Mouse (Mus musculus) stomach, postnatal 0 days (tissue): ENCODE results near the gene Lin7b. TPM values are rescaled to one million over a fixed set of nuclear protein-coding genes. Genes with fewer than 3 reads are reported as not detected.
A peak's percentile ranks its signal among the peaks of the same experiment; 100 is the strongest.

ENCODE experiments used
- ATAC-seq: fragments of 200-750 bp; cut with Nextera tagmentation; 2 replicates; pipeline ENCODE4 v1.8.0; 2017; ENCODE audit not compliant: low FRiP score, low TSS enrichment
- DNase-seq: peaks from one replicate; pipeline ENCODE4 v3.0.0-alpha.2; 2016; ENCODE audit warnings: low spot score
- H3K27ac ChIP-seq: fragments of 300-500 bp; sonication (generic); replicated peaks from 2 replicates; pipeline ENCODE4 v1.5.1; 2014; ENCODE audit warnings: mild to moderate bottlenecking, control low read depth
- H3K27me3 ChIP-seq: fragments of 300-500 bp; sonication (generic); 2 replicates; pipeline ENCODE4 v1.6.1; 2014; ENCODE audit warnings: low read length; ENCODE audit not compliant: control insufficient read depth, insufficient read depth
- H3K36me3 ChIP-seq: fragments of 300-500 bp; sonication (generic); 2 replicates; pipeline ENCODE4 v1.6.1; 2014; ENCODE audit warnings: low read length, mixed read lengths; ENCODE audit not compliant: control insufficient read depth, insufficient read depth
- H3K4me1 ChIP-seq: fragments of 300-500 bp; sonication (generic); replicated peaks from 2 replicates; pipeline ENCODE4 v1.6.1; 2014; ENCODE audit warnings: antibody characterized with exemption; ENCODE audit not compliant: control insufficient read depth, insufficient read depth
- H3K4me2 ChIP-seq: fragments of 300-500 bp; sonication (generic); replicated peaks from 2 replicates; pipeline ENCODE4 v1.6.1; 2014; ENCODE audit warnings: low read depth, mild to moderate bottlenecking, control low read depth, moderate library complexity
- H3K4me3 ChIP-seq: fragments of 300-500 bp; sonication (generic); 2 replicates; pipeline ENCODE4 v1.5.1; 2014; ENCODE audit warnings: low read depth, low read length, control low read depth
- H3K9ac ChIP-seq: fragments of 300-500 bp; sonication (generic); 2 replicates; pipeline ENCODE4 v1.6.1; 2014; ENCODE audit warnings: mild to moderate bottlenecking, low read length, control low read depth, mixed read lengths
- H3K9me3 ChIP-seq: fragments of 300-500 bp; sonication (generic); 2 replicates; pipeline ENCODE4 v1.6.1; 2016; ENCODE audit warnings: low read length; ENCODE audit not compliant: control insufficient read depth
- CTCF ChIP-seq: IDR thresholded peaks from 2 replicates; pipeline ENCODE4 v1.5.1; 2016; ENCODE audit warnings: antibody characterized with exemption, low read depth, mild to moderate bottlenecking, moderate library complexity
- EP300 ChIP-seq: optimal IDR thresholded peaks from 2 replicates; pipeline ENCODE3; 2016; ENCODE audit warnings: antibody characterized with exemption
- WGBS: fragments of 180-500 bp; shearing (Covaris S2); extraction: QIAGEN DNeasy Blood & Tissue Kit; methylation state at CpG from one replicate; pipeline ENCODE4 v1.1.7; 2014; 5-methylcytosine and 5-hydroxymethylcytosine counted together
- polyA plus RNA-seq: library from polyadenylated mRNA; unstranded; fragments of >200 nt; fragmentation: Nextera tagmentation; extraction: Ambion mirVana; gene quantifications from 2 replicates; pipeline ENCODE4 v1.2.1, GENCODE M21; 2015

Gene Lin7b
- polyA plus RNA-seq, 1 experiment from 2014 or later: 5.9 TPM

- no peak overlapping the region for H3K27ac ChIP-seq
- no peak overlapping the region for H3K9ac ChIP-seq
- ATAC-seq: no peak
- peak; percentile 60 for TF ChIP-seq CTCF
- TF ChIP-seq EP300: no peak
- H3K36me3 ChIP-seq: no peaks in the 10 kb centered on the region
- no peak overlapping the region for H3K4me2 ChIP-seq
- H3K4me3 ChIP-seq: no peak overlapping the region
- no peaks in the 10 kb centered on the region for H3K27me3 ChIP-seq
- no peaks in the 10 kb centered on the region for H3K9me3 ChIP-seq
- 28% methylated on average over 13 of the region's 13 CpGs for WGBS
- peaks cover 15% of the 10 kb centered on the region; the same call in 1 of the 2 replicates for H3K4me1 ChIP-seq
- DNase-seq: peak; percentile 43
Observed at GRCm38 (mm10) chr7:45343543-45343942, 26.8 kb downstream of the Lin7b start.

DNA sequence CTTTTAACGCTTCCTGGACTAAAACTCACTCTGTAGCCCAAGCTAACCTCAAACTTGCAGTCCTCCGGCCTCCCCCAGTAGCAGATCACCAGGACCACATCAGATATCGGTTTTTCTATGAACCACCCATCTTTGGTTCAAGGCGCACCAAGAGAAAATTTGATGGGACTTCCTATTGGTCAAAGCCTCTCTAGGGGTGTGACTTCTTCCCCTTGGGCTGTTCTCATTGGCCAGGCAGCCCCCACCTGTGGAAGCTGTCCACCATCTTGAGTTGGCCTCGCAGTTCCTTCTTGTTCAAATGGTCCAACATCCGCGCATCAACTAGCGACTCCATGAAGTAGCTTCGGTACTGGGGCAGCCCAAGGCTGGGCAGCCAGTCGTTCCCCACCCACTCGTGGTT is 28.3 kb downstream of the Lin7b start:
- TF ChIP-seq EP300 (no peak), CTCF (no peak)
- DNase-seq: no peak
- Histone ChIP-seq H3K4me2 (no peak overlapping the region), H3K4me1 (peaks cover 17% of the 10 kb centered on the region; the same call in 1 of the 2 replicates), H3K4me3 (no peak overlapping the region), H3K9me3 (no peaks in the 10 kb centered on the region), H3K27me3 (no peaks in the 10 kb centered on the region), H3K27ac (no peak overlapping the region), H3K36me3 (no peaks in the 10 kb centered on the region), H3K9ac (no peak overlapping the region)
- WGBS: 94% methylated on average over 11 of the region's 11 CpGs
- no peak for ATAC-seq

DNA sequence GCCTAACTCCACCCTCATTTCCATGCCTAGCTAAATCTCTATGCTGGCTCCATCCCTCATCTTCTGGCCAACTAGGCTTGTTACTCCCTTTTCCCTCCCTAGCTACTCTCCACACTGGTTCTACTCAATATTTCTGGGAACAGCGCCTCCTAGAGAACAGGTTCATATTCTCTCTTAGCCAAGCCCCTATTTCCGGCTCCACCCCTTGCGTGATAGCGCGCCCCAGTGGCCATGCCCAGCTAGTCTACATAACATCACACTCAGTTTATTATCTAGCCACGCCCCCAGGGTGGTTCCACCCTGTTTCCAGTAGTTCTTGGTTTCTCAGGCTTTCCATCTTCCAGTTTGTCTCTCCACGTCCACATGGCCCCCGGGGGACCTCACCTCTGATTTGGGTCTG is 29.1 kb downstream of the Lin7b start:
- Histone ChIP-seq H3K4me2 (peak overlapping the region; percentile 72), H3K4me1 (peaks cover 17% of the 10 kb centered on the region; the same call in 1 of the 2 replicates), H3K36me3 (no peaks in the 10 kb centered on the region), H3K9ac (no peak overlapping the region), H3K27ac (no peak overlapping the region), H3K27me3 (no peaks in the 10 kb centered on the region), H3K4me3 (no peak overlapping the region), H3K9me3 (no peaks in the 10 kb centered on the region)
- DNase-seq: peak; percentile 95
- TF ChIP-seq EP300 (no peak), CTCF (peak; percentile 98)
- WGBS: 3% methylated on average over 8 of the region's 8 CpGs
- peak; percentile 76 for ATAC-seq

DNA sequence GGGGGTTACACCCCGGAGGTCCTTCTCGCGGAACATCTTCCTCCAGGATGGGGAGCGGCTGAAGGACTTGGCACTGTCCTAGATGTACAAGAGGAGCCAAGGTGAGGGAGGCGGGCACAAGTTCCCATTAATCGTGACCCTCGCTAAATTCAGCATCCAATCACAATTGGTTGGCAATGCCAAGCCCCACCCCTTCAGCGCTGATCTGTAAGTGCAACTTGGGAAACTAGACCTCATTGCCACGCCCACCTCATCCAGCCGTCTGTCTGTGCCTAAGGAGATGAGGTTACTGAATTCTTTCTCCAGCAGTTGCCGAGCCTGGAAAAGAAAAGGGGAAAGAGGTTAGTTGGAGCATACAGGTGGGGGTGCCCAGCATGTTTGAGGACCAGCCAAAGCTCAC is 29.7 kb downstream of the Lin7b start:
- ATAC-seq: no peak
- Histone ChIP-seq H3K4me3 (peak overlapping the region; percentile 45), H3K4me1 (peaks cover 17% of the 10 kb centered on the region; the same call in 1 of the 2 replicates), H3K4me2 (peak overlapping the region; percentile 72), H3K27ac (no peak overlapping the region; the same call in 1 of the 2 replicates), H3K36me3 (no peaks in the 10 kb centered on the region), H3K9ac (peak overlapping the region; percentile 13; the same call in 1 of the 2 replicates), H3K27me3 (no peaks in the 10 kb centered on the region), H3K9me3 (no peaks in the 10 kb centered on the region)
- no peak for TF ChIP-seq CTCF
- no peak for TF ChIP-seq EP300
- WGBS: under 1% methylated on average over 11 of the region's 11 CpGs
- peak; percentile 64 for DNase-seq

- peak overlapping the region; percentile 64; the same call in 1 of the 2 replicates for H3K9ac ChIP-seq
- DNase-seq (no peak), ATAC-seq (no peak)
- H3K9me3 ChIP-seq: no peaks in the 10 kb centered on the region
- peak overlapping the region; percentile 45 for H3K4me3 ChIP-seq
- TF ChIP-seq CTCF: no peak
- H3K4me1 ChIP-seq: peaks cover 17% of the 10 kb centered on the region; the same call in 1 of the 2 replicates
- peak overlapping the region; percentile 72 for H3K4me2 ChIP-seq
- peak overlapping the region; percentile 24; the same call in 1 of the 2 replicates for H3K27ac ChIP-seq
- 2% methylated on average over 11 of the region's 11 CpGs for WGBS
- H3K27me3 ChIP-seq: no peaks in the 10 kb centered on the region
- no peaks in the 10 kb centered on the region for H3K36me3 ChIP-seq
Observed at GRCm38 (mm10) chr7:45340066-45340442, 30.3 kb downstream of the Lin7b start.

GRCm38 (mm10) chr7:45339410-45340065 is 30.8 kb downstream of the Lin7b start:
- H3K4me2 ChIP-seq: peak overlapping the region; percentile 72
- ATAC-seq: peak; percentile 74
- no peaks in the 10 kb centered on the region for H3K36me3 ChIP-seq
- H3K27me3 ChIP-seq: no peaks in the 10 kb centered on the region
- TF ChIP-seq EP300 (no peak), CTCF (peak; percentile 63)
- H3K9ac ChIP-seq: peak overlapping the region; percentile 64
- H3K4me3 ChIP-seq: peak overlapping the region; percentile 45
- H3K9me3 ChIP-seq: no peaks in the 10 kb centered on the region
- WGBS: 1% methylated on average over 39 of the region's 39 CpGs
- DNase-seq: peak; percentile 88
- H3K27ac ChIP-seq: peak overlapping the region; percentile 35; the same call in 1 of the 2 replicates
- H3K4me1 ChIP-seq: peaks cover 21% of the 10 kb centered on the region; the same call in 1 of the 2 replicates
